Mouse (Mus musculus): ENCODE measurements at regions not wholly inside any gene's neighbourhood (a gene's known extent, or its start where the extent isn't known, plus 50 kb on each side); places are given as distances from the start of the nearest gene placed in this dataset.

GRCm38 (mm10) chr5:136619315-136620231 lies 52.3 kb upstream of the Cux1 start:
- Histone ChIP-seq H3K4me3 (no peak overlapping the region), H3K4me2 (ENCODE audit: low read depth) (no peak overlapping the region), H3K36me3 (ENCODE audit: control insufficient read depth, insufficient read depth) (no peaks in the 10 kb centered on the region), H3K79me2 (ENCODE audit: control insufficient read depth, insufficient read depth) (no peaks in the 10 kb centered on the region), H3ac (ENCODE audit: control insufficient read depth, insufficient read length) (no peak overlapping the region), H3K27me3 (ENCODE audit: control insufficient read depth, insufficient read depth, insufficient read length) (no peaks in the 10 kb centered on the region)
- TF ChIP-seq POLR2AphosphoS2 (IDR thresholded peaks at IDR 0.05; ENCODE audit: insufficient read length, low read depth) = no peak
- no peak for TF ChIP-seq E2F4 (IDR thresholded peaks at IDR 0.05; ENCODE audit: insufficient read depth)
- TF ChIP-seq TCF3 (IDR thresholded peaks at IDR 0.05; ENCODE audit: insufficient read length, low read depth) = no peak
- no peak for TF ChIP-seq MYOG (IDR thresholded peaks at IDR 0.05; ENCODE audit: control insufficient read depth in 1 of 3, insufficient read depth in 1 of 3, insufficient read length in 2 of 3, low read depth in 2 of 3)
- TF ChIP-seq CEBPB (IDR thresholded peaks at IDR 0.05; ENCODE audit: insufficient read depth, poor library complexity, severe bottlenecking) = no peak

DNA sequence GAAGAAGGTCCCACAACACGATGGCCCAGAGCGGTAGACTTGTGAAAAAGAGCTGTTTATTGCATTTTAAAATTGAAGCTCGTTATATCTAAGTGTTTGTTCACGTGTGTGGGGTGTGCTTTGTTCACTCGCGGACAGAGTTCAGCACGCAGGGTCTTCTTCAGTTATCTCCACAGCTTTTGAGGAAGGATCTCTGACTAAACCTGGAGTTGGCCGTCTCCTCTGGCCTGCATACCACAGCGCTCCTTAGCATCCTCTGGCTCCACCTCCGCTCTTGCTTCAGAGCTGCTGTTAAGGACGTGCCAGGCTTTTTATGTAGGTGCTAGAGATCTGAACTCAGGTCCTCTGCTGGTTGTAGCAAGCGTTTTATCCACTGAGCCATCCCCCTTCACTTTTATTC lies 52.9 kb upstream of the Cux1 start:
- Histone ChIP-seq H3K36me3 (ENCODE audit: control insufficient read depth, insufficient read depth) (no peaks in the 10 kb centered on the region), H3ac (ENCODE audit: control insufficient read depth, insufficient read length) (no peak overlapping the region), H3K4me2 (ENCODE audit: low read depth) (no peak overlapping the region), H3K27me3 (ENCODE audit: control insufficient read depth, insufficient read depth, insufficient read length) (no peaks in the 10 kb centered on the region), H3K79me2 (ENCODE audit: control insufficient read depth, insufficient read depth) (no peaks in the 10 kb centered on the region), H3K4me3 (no peak overlapping the region)
- no peak for TF ChIP-seq TCF12 (IDR thresholded peaks at IDR 0.05; ENCODE audit: insufficient read depth, poor library complexity, severe bottlenecking)
- no peak for TF ChIP-seq CEBPB (IDR thresholded peaks at IDR 0.05; ENCODE audit: insufficient read depth, poor library complexity, severe bottlenecking)
- no peak for TF ChIP-seq POLR2AphosphoS2 (IDR thresholded peaks at IDR 0.05; ENCODE audit: insufficient read length, low read depth)
- no peak for TF ChIP-seq MYOD1 (IDR thresholded peaks at IDR 0.05; ENCODE audit: control insufficient read depth in 1 of 3, insufficient read length in 2 of 3, low read depth in 2 of 3)
- no peak for TF ChIP-seq TCF3 (IDR thresholded peaks at IDR 0.05; ENCODE audit: insufficient read length, low read depth)
- no peak for TF ChIP-seq MAX (IDR thresholded peaks at IDR 0.05; ENCODE audit: low read depth)
- no peak for TF ChIP-seq MYOG (IDR thresholded peaks at IDR 0.05; ENCODE audit: control insufficient read depth in 1 of 3, insufficient read depth in 1 of 3, insufficient read length in 2 of 3, low read depth in 2 of 3)
- no peak for TF ChIP-seq E2F4 (IDR thresholded peaks at IDR 0.05; ENCODE audit: insufficient read depth)
- no peak for TF ChIP-seq USF1 (IDR thresholded peaks at IDR 0.05; ENCODE audit: low read depth)
- TF ChIP-seq POLR2A (IDR thresholded peaks at IDR 0.05; ENCODE audit: insufficient read length, low read depth) = no peak
- TF ChIP-seq REST (IDR thresholded peaks at IDR 0.05; ENCODE audit: insufficient read depth, insufficient read length) = no peak
- no peak for TF ChIP-seq SRF (IDR thresholded peaks at IDR 0.05; ENCODE audit: control insufficient read depth, insufficient read length, low read depth)

DNA sequence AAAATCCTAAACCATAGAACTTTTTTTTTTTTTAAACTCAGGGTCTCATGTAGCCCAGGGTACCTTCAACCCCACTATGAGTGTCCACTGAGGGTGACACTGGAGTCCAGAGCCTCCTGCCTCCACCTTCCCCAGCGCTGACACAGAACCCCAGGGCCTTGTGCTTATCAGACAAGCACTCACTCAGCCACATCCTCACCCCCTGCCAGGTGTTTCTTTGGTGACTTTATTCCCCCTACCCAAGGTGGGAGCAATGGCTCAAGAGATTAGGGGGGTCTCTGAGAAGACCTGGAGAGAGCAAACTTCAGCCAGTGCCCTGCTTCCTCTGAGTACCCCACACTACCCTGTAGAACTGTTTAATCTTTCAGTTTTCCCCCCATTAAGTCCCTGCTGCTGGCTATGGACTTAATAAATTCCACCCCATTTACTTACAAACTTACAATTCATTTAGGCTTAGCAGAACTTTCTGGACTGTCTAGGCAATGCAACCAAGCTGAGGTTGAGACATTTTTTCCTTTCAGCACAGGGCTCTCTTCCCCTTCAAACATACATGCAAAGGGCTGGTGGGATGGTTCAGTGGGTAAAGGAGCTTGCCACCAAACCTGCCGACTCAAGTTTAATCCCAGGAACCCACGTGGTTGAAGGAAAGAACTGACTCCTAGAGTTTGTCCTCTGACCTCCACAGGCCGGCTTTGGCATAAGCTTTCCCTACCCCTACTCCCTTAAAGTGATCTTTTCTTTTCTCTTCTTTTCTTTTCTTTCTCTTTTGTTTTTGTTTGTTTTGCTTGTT lies 54.2 kb upstream of the Cux1 start:
- TF ChIP-seq SRF (IDR thresholded peaks at IDR 0.05; ENCODE audit: control insufficient read depth, insufficient read length, low read depth) (no peak), TCF3 (IDR thresholded peaks at IDR 0.05; ENCODE audit: insufficient read length, low read depth) (no peak), POLR2A (IDR thresholded peaks at IDR 0.05; ENCODE audit: insufficient read length, low read depth) (no peak), CEBPB (IDR thresholded peaks at IDR 0.05; ENCODE audit: insufficient read depth, poor library complexity, severe bottlenecking) (no peak), USF1 (IDR thresholded peaks at IDR 0.05; ENCODE audit: low read depth) (no peak), REST (IDR thresholded peaks at IDR 0.05; ENCODE audit: insufficient read depth, insufficient read length) (no peak), MAX (IDR thresholded peaks at IDR 0.05; ENCODE audit: low read depth) (no peak), TCF12 (IDR thresholded peaks at IDR 0.05; ENCODE audit: insufficient read depth, poor library complexity, severe bottlenecking) (no peak), MYOG (IDR thresholded peaks at IDR 0.05; ENCODE audit: control insufficient read depth in 1 of 3, insufficient read depth in 1 of 3, insufficient read length in 2 of 3, low read depth in 2 of 3) (no peak), MYOD1 (IDR thresholded peaks at IDR 0.05; ENCODE audit: control insufficient read depth in 1 of 3, insufficient read length in 2 of 3, low read depth in 2 of 3) (no peak), POLR2AphosphoS2 (IDR thresholded peaks at IDR 0.05; ENCODE audit: insufficient read length, low read depth) (no peak), E2F4 (IDR thresholded peaks at IDR 0.05; ENCODE audit: insufficient read depth) (no peak)
- no peaks in the 10 kb centered on the region for H3K36me3 ChIP-seq (ENCODE audit: control insufficient read depth, insufficient read depth)
- no peak overlapping the region for H3ac ChIP-seq (ENCODE audit: control insufficient read depth, insufficient read length)
- no peaks in the 10 kb centered on the region for H3K27me3 ChIP-seq (ENCODE audit: control insufficient read depth, insufficient read depth, insufficient read length)
- H3K4me2 ChIP-seq (ENCODE audit: low read depth) = no peak overlapping the region
- H3K79me2 ChIP-seq (ENCODE audit: control insufficient read depth, insufficient read depth) = no peaks in the 10 kb centered on the region
- no peak overlapping the region for H3K4me3 ChIP-seq

- Histone ChIP-seq H3K4me2 (ENCODE audit: low read depth) (no peak overlapping the region), H3K36me3 (ENCODE audit: control insufficient read depth, insufficient read depth) (no peaks in the 10 kb centered on the region), H3K79me2 (ENCODE audit: control insufficient read depth, insufficient read depth) (no peaks in the 10 kb centered on the region), H3K4me3 (no peak overlapping the region), H3ac (ENCODE audit: control insufficient read depth, insufficient read length) (no peak overlapping the region), H3K27me3 (ENCODE audit: control insufficient read depth, insufficient read depth, insufficient read length) (no peaks in the 10 kb centered on the region)
- no peak for TF ChIP-seq MYOD1 (IDR thresholded peaks at IDR 0.05; ENCODE audit: control insufficient read depth in 1 of 3, insufficient read length in 2 of 3, low read depth in 2 of 3)
- TF ChIP-seq POLR2A (IDR thresholded peaks at IDR 0.05; ENCODE audit: insufficient read length, low read depth) = no peak
- no peak for TF ChIP-seq E2F4 (IDR thresholded peaks at IDR 0.05; ENCODE audit: insufficient read depth)
- TF ChIP-seq USF1 (IDR thresholded peaks at IDR 0.05; ENCODE audit: low read depth) = no peak
- TF ChIP-seq CEBPB (IDR thresholded peaks at IDR 0.05; ENCODE audit: insufficient read depth, poor library complexity, severe bottlenecking) = no peak
- TF ChIP-seq MYOG (IDR thresholded peaks at IDR 0.05; ENCODE audit: control insufficient read depth in 1 of 3, insufficient read depth in 1 of 3, insufficient read length in 2 of 3, low read depth in 2 of 3) = no peak
- TF ChIP-seq TCF12 (IDR thresholded peaks at IDR 0.05; ENCODE audit: insufficient read depth, poor library complexity, severe bottlenecking) = no peak
Measured at GRCm38 (mm10) chr5:136622152-136622551, 54.9 kb upstream of the Cux1 start.

Measured in myocyte (in vitro differentiated cells).